Mouse (Mus musculus) gastrocnemius, adult 8-10 months (tissue): ENCODE measurements around the gene Cubn. TPM values are rescaled to one million over a fixed set of nuclear protein-coding genes. Genes with fewer than 3 reads are reported as not detected.

Source experiments
- DNase-seq, 2 experiments: peaks; one replicate each; pipeline ENCODE4 v3.0.0; 2022; ENCODE audit warnings: low spot score in 2 of 2
- total RNA-seq, 4 experiments: library from RNA; stranded (reverse); gene quantifications; 2 replicates each; pipeline ENCODE4 v1.2.4; 2022

Gene Cubn
- under 1 TPM; 0.02 to 0.05 (median 0.04) TPM for total RNA-seq

DNA sequence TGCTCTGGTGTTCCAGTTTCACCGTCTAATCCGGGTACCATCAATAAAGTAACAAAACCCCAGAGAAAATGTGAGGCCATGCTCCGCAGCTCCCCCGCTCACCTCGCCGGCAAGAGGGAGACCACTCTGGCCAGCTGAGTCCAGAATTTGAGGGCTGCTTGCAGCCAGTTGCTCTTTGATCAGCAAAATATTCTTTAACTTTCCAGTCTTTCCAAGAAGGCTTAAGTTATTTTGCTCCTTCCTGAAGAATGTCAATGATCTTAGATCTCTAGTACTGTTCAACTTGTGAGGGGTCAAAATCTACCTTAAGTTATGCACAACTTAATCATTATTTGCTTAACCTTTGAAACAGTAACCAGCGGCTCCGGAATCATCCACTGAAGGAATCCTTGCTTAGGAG lies at the start of gene Cubn:
Gene Cubn (minus strand): TSS at position 80 of the 400 bp plus-strand sequence.
- no peak for DNase-seq

DNA sequence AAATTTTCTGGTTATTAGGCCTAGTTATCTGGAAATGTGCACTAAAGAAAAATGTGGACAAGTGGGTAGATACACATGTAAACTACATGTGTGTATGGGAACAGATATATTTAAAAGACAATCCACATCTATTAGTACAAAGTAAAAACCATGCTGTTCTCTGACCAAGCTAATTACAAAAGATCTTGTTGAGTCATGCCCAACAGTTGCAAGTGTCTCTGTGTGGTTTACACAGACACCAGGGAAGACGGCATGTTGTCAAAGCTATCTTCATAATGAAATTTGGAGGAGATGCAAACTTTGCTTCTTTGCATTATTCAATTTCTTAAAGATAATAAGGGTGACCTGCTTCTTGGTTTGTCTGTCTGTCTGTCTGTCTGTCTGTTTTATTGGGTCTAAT lies 48.2 kb upstream of the Cubn start:
- DNase-seq: no peak

DNA sequence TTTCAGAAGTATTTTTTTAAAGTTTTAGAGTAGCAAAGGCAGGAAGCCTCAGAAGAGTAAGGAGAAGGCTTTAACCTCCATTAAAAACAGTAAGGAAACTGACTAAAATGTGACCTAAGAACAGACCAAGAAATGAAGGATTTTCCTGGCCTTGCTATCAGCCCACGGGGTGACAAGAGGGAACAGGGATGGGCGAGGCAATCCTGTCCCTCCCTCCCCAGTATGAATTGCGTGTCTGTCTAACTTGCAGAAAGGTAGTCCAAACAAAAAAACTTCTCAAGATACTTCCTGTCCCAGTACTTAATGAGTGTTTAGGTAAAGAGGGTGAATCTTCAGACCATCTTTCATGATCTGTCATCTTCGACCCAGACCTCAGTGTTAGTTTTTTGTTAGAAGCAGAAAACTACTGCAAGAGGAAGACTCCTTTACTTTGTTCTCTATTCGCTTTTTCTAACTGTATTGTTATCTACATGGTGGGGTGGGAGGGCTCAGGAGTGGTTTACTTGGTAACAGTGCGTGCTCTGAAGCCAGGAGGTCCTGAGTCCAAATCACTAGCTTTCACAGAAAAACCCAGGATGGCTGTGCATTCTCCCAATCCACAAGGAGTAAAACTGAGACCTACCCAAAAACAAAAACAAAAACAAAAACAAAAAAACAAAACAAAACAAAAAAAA lies 47.2 kb upstream of the Cubn start:
- no peak for DNase-seq

DNA sequence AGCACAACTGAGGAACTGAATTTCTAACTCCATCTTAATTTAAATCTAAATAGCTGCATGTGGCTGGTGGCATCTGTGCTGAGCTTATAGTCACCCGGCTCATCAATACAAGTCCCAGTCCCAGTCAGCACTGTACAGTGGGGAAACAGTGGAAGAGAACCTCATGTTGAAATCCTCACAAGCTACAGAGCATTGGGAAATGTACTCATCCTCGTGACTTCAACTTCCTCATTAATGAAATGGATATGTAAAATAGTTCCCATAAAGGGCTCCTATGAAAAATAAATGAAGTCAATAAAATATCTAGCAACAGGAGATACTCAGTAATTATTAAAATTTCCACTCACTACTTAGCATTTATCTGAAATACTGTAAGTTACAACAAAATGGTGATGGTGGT lies 46.6 kb upstream of the Cubn start:
- DNase-seq: no peak

DNA sequence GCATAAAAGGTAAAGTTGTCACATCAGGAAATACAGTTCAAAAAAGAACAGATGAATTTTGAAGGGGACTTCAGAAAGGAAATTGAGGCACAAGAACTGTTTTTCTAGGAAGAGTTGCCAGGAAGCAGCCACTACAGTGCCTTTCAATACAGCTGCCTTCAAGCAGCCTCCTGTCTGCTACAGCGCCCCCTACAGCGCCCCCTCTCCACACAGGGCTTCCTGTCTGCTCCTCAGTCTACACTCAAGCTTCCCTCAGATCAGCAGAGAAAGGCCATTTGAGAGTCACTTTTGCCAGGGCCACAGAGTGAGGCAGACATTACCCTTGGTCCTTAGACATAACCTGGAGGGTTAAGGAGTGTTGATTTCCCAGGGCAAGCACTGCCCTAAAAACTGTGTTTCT lies 46.1 kb upstream of the Cubn start:
- DNase-seq: no peak

DNA sequence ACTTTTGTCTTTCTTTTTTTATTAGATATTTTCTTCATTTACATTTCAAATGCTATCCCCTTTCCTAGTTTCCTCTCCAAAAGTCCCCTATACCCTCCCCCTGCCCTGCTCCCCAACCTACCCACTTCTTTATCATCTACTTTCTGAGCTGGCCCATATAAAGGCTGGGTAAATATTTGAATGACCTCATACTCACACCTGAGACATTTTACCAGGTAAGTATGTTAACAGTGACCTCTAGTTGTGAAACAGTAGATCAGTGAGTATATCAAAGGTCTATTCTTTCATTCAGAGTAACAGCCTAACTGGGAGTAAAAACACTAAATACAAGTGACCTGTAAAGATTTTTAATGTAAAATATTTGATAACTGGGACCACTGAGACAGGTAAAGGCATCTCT lies 45.1 kb upstream of the Cubn start:
- DNase-seq: no peak

DNA sequence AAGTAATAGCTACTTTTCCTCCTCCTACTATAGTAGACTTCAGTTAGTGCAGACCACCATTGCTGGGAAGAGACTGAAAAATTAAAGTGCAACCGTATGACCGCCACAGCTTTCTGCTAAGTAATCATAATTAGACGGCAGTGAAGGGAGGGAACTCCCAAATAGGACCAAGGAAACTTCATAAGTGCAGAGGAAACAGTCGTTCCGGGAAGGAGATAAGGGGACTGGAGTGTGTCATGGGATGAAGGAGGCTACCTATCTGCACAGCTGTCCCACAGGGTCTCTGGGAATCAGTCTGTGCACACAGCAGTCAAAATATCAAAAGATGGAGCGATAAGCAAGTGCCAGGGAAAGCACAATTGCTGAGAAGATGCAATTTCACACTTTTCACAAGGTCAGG lies 39.0 kb upstream of the Cubn start:
- DNase-seq: no peak

DNA sequence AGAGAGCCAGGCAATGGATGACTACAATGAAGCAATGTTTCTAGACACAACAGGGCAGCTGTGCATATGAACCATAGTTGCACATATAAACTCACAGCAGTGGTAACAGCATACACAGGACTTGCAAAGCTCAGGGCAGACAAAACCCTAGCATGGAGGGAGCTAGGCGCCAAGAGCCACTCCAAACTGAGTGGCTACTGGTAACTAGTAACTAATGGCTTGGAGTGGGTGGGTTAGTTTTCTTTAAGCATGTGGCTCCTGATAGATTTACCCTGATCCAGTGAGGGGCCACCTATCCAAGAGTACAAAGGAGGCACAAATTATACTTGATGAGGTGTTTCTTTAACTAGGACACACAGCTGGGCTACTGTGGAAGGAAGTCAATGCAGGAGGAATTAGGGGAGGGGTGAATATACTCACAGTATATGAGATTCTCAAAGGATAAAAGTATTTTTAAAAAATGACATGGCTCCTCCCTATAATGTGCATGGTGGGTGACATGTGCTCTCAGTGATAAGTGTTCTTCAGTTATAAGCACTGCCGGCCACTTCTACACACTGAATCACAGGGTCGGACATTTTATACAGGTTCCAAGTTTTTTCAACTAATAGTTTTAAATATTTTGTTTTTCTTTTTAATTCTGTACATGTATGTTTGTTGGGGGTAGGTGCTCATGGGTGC lies 37.8 kb upstream of the Cubn start:
- DNase-seq: no peak

DNA sequence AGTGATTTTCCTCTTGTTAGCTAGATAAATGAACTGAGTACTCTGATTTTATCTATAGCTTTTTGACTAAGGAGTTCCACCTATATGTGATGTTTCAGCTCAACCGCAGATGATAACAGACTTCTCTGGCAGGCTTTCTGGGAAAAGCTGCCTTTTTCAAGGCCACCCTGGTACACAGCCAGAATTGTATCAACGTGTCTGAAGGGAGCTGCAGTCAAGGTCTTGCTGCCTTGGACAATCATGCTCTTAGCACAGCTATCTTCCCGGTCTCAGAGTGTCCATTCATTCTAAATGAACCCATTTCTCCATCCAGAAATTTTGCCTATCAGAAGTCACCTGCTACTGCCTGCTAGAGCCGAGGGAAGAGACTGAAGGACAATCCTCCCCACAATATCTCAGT lies 35.9 kb upstream of the Cubn start:
- DNase-seq: no peak

DNA sequence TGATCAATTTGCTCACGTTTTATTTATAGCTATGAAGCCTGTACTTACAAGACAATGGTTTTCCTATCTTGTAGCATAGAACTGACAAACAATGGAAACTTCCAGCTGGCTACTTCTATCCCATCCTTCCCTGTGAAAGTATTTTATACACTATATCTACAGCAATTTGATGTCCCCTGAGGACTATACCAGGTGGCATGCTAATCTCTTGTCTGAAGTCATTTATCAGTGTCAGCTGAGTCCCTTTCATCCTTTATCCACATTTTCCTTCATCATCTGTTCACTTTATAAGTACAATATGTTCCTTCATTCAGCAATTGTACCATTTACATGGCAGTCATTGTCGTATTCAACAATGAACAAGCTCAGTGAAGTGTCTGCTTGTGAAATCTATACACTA lies 35.5 kb upstream of the Cubn start:
- no peak for DNase-seq

DNA sequence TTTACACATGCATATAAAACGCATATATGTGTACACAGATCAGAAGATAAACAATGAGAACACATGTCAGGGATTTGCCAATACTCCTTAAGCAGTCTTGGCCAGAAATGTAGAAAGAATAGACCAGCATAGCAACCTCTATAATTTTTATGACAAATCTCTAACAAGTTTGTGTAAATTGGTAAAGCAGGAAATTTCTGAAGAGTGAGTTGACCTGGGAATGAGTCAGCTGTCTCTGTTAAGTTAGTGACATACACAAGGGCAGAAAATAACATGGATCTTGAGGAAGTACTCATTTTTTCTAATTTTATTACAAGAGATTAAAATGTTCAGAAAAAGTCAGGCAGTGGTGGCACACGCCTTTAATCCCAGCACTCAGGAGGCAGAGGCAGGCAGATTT lies 34.6 kb upstream of the Cubn start:
- DNase-seq: no peak

DNA sequence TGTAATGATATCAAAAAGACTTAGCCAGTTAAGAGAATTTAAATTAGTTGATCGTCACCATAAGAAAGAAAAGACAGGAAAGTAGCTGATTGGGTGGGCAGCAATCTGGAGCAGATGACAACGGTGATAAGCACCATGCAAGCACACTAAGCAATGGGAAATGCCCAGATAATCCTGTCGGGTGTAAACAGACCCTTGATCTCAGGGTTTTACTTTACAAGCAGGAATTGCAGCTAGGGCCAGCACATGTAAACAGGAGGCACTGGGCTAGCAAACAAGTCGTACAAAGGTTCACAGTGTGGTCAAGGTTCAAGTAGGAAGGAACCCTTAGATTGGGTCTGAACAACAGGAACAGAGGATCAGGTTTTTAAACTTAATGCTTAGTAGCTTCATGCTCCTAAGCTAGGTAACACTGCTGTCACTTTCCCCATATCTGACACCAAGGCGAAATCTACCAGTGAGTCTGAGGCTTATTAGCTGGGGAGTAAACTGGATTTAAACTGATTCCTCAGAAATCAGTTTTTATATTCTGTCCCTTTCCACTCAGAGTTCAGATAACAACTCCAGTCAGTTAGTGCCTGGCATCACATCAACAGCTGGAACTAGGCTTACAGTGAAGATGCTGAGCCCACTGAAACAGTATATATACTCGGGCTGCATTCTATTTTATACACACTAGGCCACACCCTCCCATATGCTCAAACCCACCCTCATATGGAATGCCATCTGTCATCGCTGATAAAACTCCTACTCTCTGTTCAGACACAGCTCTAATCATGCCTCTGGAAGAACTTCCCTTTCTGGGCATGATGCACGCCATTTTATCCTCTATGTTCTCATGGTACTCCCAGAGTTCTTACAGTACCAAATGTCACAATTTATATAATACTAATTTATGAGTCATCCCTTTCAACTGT lies 32.2 kb upstream of the Cubn start:
- no peak for DNase-seq

DNA sequence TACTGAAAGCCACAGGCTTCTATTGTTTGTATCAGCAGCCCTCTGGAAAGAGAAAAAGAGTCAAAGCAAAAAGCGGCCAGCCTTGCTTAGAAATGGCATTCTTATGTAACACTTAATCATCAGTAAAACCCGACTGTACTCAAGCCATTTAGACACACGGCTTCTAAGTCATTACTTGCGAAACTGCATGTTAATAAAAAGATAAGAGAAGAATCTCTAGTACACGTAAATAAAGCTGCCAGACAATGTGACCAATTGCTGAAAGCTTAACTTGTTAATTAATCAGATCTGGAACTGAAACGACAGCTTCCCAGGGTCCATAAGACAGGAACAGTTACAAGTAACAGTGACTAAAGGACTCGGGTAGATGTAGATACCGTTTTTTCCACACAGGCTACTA lies 30.5 kb upstream of the Cubn start:
- no peak for DNase-seq

DNA sequence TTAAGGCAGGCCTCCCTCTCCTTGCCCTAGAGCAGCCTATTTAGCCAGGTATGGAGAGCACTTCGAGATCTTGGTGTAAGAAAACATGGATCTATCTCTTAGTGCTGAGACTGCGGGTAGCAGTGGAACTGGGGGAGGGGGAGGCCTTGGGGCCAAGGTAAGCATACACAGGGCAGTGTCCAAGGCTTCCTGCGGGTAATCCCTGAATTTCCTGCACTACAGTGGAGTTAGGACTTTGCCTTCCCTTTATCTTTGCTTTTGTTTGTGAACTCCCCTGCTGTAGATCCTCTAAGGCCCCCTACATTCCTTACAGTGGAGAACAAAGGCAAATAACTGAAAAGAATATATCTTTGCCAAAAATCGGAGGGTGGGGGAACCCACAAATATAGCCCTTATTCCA lies 23.3 kb upstream of the Cubn start:
- no peak for DNase-seq

DNA sequence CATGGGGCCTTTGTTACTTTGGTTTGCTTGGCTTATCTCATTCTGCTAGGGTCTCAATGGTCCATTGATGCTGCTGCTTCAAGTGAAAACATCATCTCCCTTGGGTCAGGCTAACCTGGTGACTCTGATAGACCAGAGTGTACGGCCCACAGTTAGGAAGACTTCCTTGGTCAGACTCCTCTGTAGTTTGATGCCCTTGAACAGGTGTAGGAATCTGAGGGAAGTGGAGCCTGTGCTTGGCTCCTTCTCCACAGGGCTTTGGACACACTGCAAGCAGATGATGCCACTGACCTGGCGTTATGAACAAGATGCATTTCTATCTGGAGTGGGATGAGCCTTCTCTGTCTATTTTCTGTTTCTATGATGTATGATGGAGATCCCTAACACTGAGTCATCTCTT lies 11.1 kb upstream of the Cubn start:
- DNase-seq: no peak

DNA sequence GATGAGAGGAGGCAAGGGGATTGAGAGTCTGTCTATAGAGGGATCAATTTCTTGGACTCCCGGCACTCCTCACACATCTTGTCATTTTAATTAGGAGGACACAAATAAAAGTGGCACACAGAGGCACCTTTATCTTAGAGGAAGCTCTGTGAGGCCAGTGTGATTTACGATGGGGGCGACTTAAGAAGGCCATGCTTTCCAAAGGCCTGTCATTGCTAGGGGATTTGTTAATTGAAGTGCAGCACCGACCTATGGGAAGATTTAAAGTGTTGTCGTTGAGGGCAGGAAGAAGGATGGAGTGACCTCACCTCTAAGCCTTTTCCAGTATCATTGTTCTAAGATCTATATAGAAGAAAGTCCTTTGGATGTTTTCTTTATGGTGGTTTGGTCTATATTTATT lies 9.9 kb upstream of the Cubn start:
- DNase-seq: no peak

DNA sequence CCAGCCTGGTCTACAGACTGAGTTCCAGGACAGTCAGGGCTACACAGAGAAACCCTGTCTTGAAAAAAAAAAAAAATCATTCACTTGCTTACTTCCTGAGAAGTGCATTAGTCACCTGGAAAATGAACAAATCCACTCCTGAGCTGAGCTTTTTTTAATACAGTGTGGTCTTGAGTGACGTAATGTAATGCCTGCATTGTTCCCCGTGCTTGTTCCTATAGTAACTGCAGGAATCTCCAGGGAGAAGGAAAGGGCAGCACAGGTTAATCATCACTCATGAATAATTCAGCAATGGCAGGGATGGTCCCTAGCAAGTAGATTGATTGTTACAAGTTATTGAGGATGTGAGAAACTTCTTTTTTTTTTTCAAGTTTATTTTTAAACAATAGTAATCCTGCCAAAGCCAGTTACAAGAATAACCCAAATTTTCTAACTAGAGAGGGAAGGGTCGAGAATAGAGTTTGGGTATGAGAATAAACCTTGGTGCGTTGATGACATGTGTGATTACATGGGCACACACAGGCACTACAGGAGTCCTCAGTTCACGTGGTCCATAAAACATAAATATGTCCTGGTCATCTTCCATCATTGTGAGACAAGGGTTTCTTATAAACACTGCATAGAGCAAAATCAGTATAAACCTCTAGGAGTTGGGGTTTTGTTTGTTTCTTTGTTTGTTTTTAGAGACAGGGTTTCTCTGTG lies 8.8 kb upstream of the Cubn start:
- DNase-seq: no peak

DNA sequence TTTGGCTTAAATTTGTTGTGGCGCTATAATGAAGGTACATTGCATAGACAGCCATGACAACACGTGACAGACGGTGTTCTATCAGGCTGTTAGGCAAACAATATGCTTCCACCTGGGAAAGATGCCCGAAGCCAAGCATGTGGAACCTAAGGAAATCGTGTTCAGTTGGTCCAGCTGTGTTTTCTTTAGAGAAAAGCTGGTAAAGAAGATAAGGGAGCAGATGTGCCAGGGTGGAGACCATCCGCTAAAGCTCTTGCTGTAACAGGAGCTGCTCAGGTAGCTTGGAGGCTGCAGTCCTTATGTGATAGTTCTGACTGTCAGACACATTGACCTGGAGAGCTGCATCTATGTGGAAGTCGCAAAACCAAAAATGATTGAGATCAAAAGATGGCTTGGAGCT lies 7.6 kb upstream of the Cubn start:
- DNase-seq: no peak

DNA sequence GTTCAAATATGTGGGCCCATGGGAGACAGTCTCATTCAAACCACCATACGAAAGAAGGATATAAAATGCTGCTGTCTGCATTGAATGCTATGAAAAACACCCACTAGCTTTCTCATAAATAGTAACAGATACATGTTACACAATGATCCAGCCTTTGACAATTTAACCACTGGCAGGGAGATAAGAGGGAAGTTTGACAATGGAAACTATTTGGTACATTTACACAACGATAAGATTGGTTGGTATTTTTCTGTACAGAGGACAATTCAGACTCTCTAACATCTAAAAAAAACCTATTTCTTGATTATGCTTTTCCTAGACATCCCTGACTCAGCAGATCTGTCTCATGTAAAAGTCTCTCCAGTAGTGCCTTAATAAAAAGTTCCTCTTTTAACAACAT lies 4.5 kb upstream of the Cubn start:
- DNase-seq: no peak

DNA sequence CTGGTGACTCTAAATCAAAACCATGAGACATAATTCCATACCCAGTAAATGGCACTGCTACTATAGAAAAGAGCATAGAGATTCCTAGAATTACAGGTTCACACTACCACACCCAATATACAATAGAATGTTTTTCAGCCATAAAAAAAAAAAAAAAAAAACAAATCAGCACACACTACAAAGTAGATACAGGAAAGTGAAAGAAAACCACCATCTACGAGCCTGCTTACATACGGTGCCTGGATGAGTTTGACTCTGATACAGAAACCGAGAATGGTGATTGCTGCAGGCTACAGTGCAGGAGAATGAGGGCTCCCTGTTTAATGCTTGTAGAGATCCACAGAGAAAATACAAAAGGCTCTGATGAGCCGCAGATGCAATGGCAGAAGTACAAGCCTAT lies 1.3 kb upstream of the Cubn start:
- no peak for DNase-seq

DNA sequence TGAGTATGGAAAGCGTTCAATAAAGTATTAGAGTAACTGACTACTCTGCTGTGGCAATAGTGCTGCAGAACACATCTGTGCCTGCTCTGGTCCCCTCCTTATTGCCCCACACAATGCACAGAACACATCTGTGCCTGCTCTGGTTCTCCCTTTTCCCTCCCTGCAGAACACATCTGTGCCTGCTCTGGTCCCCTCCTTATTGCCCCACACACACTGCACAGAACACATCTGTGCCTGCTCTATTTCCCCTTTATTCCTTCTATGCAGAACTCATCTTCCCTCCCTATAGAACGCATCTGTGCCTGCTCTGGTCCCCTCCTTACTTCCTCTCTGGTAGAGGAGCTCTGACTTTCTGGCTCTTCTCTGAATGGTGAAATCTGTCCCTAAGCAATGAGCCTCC lies 1.1 kb downstream of the Cubn start:
- DNase-seq: no peak

DNA sequence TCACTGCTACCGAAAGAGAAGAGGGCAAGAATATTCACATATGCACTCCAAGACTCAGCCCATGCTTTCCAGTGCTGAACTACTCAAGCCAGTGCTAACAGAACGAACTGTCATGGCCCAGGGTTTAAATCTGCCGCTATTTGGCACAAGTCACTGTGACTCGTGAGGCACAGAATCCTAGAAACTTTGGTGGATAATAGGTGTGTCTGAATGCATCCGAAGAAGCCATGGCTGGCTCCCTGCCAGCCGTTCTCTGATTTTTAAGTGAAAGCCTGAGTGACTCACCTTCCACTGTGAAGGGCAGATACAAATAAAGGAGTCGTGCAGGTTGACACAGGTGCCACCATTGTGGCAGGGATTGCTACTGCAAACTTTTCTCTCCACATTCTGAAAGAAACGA lies 5.1 kb downstream of the Cubn start:
- no peak for DNase-seq
